Mouse (Mus musculus) liver, embryonic 12.5 days (tissue): ENCODE results near the gene Adam12. TPM values are rescaled to one million over a fixed set of nuclear protein-coding genes. Genes with fewer than 3 reads are reported as not detected.

Experiments
- ATAC-seq: fragments of 200-750 bp; cut with Nextera tagmentation; 2 replicates; pipeline ENCODE4 v1.8.0; 2017; ENCODE audit warnings: moderate number of reproducible peaks, mild to moderate bottlenecking, moderate library complexity
- H3K27ac ChIP-seq: fragments of 300-500 bp; sonication (generic); 2 replicates; pipeline ENCODE4 v1.5.1; 2016; ENCODE audit warnings: mild to moderate bottlenecking
- H3K27me3 ChIP-seq: fragments of 300-500 bp; sonication (generic); replicated peaks from 2 replicates; pipeline ENCODE4 v1.6.1; 2016; ENCODE audit warnings: mild to moderate bottlenecking, moderate library complexity
- H3K36me3 ChIP-seq: fragments of 300-500 bp; sonication (generic); 2 replicates; pipeline ENCODE4 v1.6.1; 2016; ENCODE audit warnings: mild to moderate bottlenecking, moderate library complexity
- H3K4me1 ChIP-seq: fragments of 300-500 bp; sonication (generic); 2 replicates; pipeline ENCODE4 v1.6.1; 2016
- H3K4me2 ChIP-seq: fragments of 300-500 bp; sonication (generic); 2 replicates; pipeline ENCODE4 v1.6.1; 2016; ENCODE audit warnings: mild to moderate bottlenecking, moderate library complexity
- H3K4me3 ChIP-seq: fragments of 300-500 bp; sonication (generic); 2 replicates; pipeline ENCODE4 v1.5.1; 2016; ENCODE audit warnings: mild to moderate bottlenecking, moderate library complexity
- H3K9ac ChIP-seq: fragments of 300-500 bp; sonication (generic); 2 replicates; pipeline ENCODE4 v1.6.1; 2016; ENCODE audit warnings: mild to moderate bottlenecking, moderate library complexity
- H3K9me3 ChIP-seq: fragments of 300-500 bp; sonication (generic); replicated peaks from 2 replicates; pipeline ENCODE4 v1.6.1; 2016; ENCODE audit warnings: mild to moderate bottlenecking, moderate library complexity
- WGBS: fragments of 180-500 bp; shearing (Covaris S2); methylation state at CpG from one replicate; pipeline ENCODE4 v1.1.7; 2016; ENCODE audit not compliant: insufficient replicate concordance; 5-methylcytosine and 5-hydroxymethylcytosine counted together
- polyA plus RNA-seq: library from polyadenylated mRNA; unstranded; fragments of >200 nt; fragmentation: Nextera tagmentation; extraction: Ambion mirVana; gene quantifications from 2 replicates; pipeline ENCODE4 v1.2.1, GENCODE M21; 2016

Adam12 gene
- polyA plus RNA-seq, 1 experiment from 2014 or later = 6.5 TPM

- WGBS = 46% methylated on average over 2 of the region's 2 CpGs
- H3K9ac ChIP-seq = no peak overlapping the region
- no peak for ATAC-seq
- H3K36me3 ChIP-seq = no peaks in the 10 kb centered on the region
- no peak overlapping the region for H3K4me3 ChIP-seq
- no peaks in the 10 kb centered on the region for H3K4me1 ChIP-seq
- H3K27ac ChIP-seq = no peak overlapping the region
- H3K27me3 ChIP-seq = no peaks in the 10 kb centered on the region
- no peak overlapping the region for H3K4me2 ChIP-seq
- H3K9me3 ChIP-seq = no peaks in the 10 kb centered on the region
These were observed 179.5 kb downstream of the Adam12 start for GRCm38 (mm10) chr7:134052486-134052885.

- Histone ChIP-seq H3K27ac (no peak overlapping the region), H3K9ac (no peak overlapping the region), H3K4me3 (no peak overlapping the region), H3K4me2 (no peak overlapping the region), H3K36me3 (no peaks in the 10 kb centered on the region), H3K4me1 (no peaks in the 10 kb centered on the region), H3K27me3 (no peaks in the 10 kb centered on the region), H3K9me3 (no peaks in the 10 kb centered on the region)
- no peak for ATAC-seq
- WGBS = 50% methylated on average over 1 of the region's 1 CpGs
These were observed 181.6 kb downstream of the Adam12 start for GRCm38 (mm10) chr7:134050371-134050770.

GRCm38 (mm10) chr7:134046376-134046775, 185.6 kb downstream of the Adam12 start:
- no peaks in the 10 kb centered on the region for H3K27me3 ChIP-seq
- no peak for ATAC-seq
- H3K9ac ChIP-seq = no peak overlapping the region
- no peak overlapping the region for H3K4me3 ChIP-seq
- H3K36me3 ChIP-seq = no peaks in the 10 kb centered on the region
- no peaks in the 10 kb centered on the region for H3K4me1 ChIP-seq
- H3K27ac ChIP-seq = no peak overlapping the region
- 73% methylated on average over 3 of the region's 3 CpGs for WGBS
- H3K4me2 ChIP-seq = no peak overlapping the region
- no peaks in the 10 kb centered on the region for H3K9me3 ChIP-seq

- ATAC-seq = no peak
- no peaks in the 10 kb centered on the region for H3K27me3 ChIP-seq
- no peaks in the 10 kb centered on the region for H3K4me1 ChIP-seq
- no peak overlapping the region for H3K9ac ChIP-seq
- no peak overlapping the region for H3K4me2 ChIP-seq
- H3K4me3 ChIP-seq = no peak overlapping the region
- H3K9me3 ChIP-seq = no peaks in the 10 kb centered on the region
- no peaks in the 10 kb centered on the region for H3K36me3 ChIP-seq
- no peak overlapping the region for H3K27ac ChIP-seq
These were observed 188.4 kb downstream of the Adam12 start for GRCm38 (mm10) chr7:134043576-134043975.

GRCm38 (mm10) chr7:134042614-134043013, 189.3 kb downstream of the Adam12 start:
- Histone ChIP-seq H3K4me1 (no peaks in the 10 kb centered on the region), H3K4me3 (no peak overlapping the region), H3K9me3 (no peaks in the 10 kb centered on the region), H3K27ac (no peak overlapping the region), H3K9ac (no peak overlapping the region), H3K36me3 (no peaks in the 10 kb centered on the region), H3K27me3 (no peaks in the 10 kb centered on the region), H3K4me2 (no peak overlapping the region)
- ATAC-seq = no peak

- no peak overlapping the region for H3K27ac ChIP-seq
- H3K4me1 ChIP-seq = peaks cover 6% of the 10 kb centered on the region; the same call in 1 of the 2 replicates
- no peaks in the 10 kb centered on the region for H3K27me3 ChIP-seq
- no peaks in the 10 kb centered on the region for H3K36me3 ChIP-seq
- no peaks in the 10 kb centered on the region for H3K9me3 ChIP-seq
- no peak for ATAC-seq
- H3K9ac ChIP-seq = no peak overlapping the region
- WGBS = 71% methylated on average over 2 of the region's 2 CpGs
- no peak overlapping the region for H3K4me3 ChIP-seq
- no peak overlapping the region for H3K4me2 ChIP-seq
These were observed 198.0 kb downstream of the Adam12 start for GRCm38 (mm10) chr7:134033939-134034338.

- no peak; the same call in 1 of the 2 replicates for ATAC-seq
- H3K4me1 ChIP-seq = peaks cover 6% of the 10 kb centered on the region; the same call in 1 of the 2 replicates
- H3K9ac ChIP-seq = no peak overlapping the region
- H3K9me3 ChIP-seq = no peaks in the 10 kb centered on the region
- no peak overlapping the region for H3K27ac ChIP-seq
- no peak overlapping the region for H3K4me2 ChIP-seq
- no peaks in the 10 kb centered on the region for H3K36me3 ChIP-seq
- no peaks in the 10 kb centered on the region for H3K27me3 ChIP-seq
- WGBS = 38% methylated on average over 6 of the region's 6 CpGs
- no peak overlapping the region for H3K4me3 ChIP-seq
These were observed 199.0 kb downstream of the Adam12 start for GRCm38 (mm10) chr7:134032959-134033366.

- H3K36me3 ChIP-seq = no peaks in the 10 kb centered on the region
- WGBS = 76% methylated on average over 6 of the region's 6 CpGs
- no peaks in the 10 kb centered on the region for H3K27me3 ChIP-seq
- no peak overlapping the region for H3K9ac ChIP-seq
- no peaks in the 10 kb centered on the region for H3K9me3 ChIP-seq
- H3K4me3 ChIP-seq = no peak overlapping the region
- H3K4me1 ChIP-seq = peaks cover 6% of the 10 kb centered on the region; the same call in 1 of the 2 replicates
- no peak overlapping the region for H3K27ac ChIP-seq
- ATAC-seq = no peak
- no peak overlapping the region for H3K4me2 ChIP-seq
These were observed 200.2 kb downstream of the Adam12 start for GRCm38 (mm10) chr7:134031787-134032186.

GRCm38 (mm10) chr7:134031256-134031655, 200.7 kb downstream of the Adam12 start:
- Histone ChIP-seq H3K27me3 (no peaks in the 10 kb centered on the region), H3K9me3 (no peaks in the 10 kb centered on the region)

GRCm38 (mm10) chr7:134028281-134028830, 203.6 kb downstream of the Adam12 start:
- H3K9ac ChIP-seq = no peak overlapping the region
- no peak overlapping the region for H3K27ac ChIP-seq
- no peak overlapping the region for H3K4me3 ChIP-seq
- ATAC-seq = no peak
- H3K9me3 ChIP-seq = no peaks in the 10 kb centered on the region
- no peak overlapping the region for H3K4me2 ChIP-seq
- H3K36me3 ChIP-seq = no peaks in the 10 kb centered on the region
- H3K4me1 ChIP-seq = peaks cover 6% of the 10 kb centered on the region; the same call in 1 of the 2 replicates
- H3K27me3 ChIP-seq = no peaks in the 10 kb centered on the region
- WGBS = 68% methylated on average over 7 of the region's 7 CpGs

More at GRCm38 (mm10) chr7:134031256-134031655, 200.7 kb downstream of the Adam12 start:
- H3K4me2 ChIP-seq = no peak overlapping the region
- H3K36me3 ChIP-seq = no peaks in the 10 kb centered on the region
- no peak overlapping the region for H3K9ac ChIP-seq
- no peak overlapping the region for H3K27ac ChIP-seq
- peaks cover 6% of the 10 kb centered on the region; the same call in 1 of the 2 replicates for H3K4me1 ChIP-seq
- 67% methylated on average over 2 of the region's 2 CpGs for WGBS
- no peak overlapping the region for H3K4me3 ChIP-seq
- no peak for ATAC-seq

GRCm38 (mm10) chr7:134027020-134027415, 204.9 kb downstream of the Adam12 start:
- Histone ChIP-seq H3K9me3 (no peaks in the 10 kb centered on the region), H3K9ac (no peak overlapping the region), H3K4me1 (peaks cover under 1% of the 10 kb centered on the region; the same call in 1 of the 2 replicates), H3K27me3 (no peaks in the 10 kb centered on the region), H3K36me3 (no peaks in the 10 kb centered on the region), H3K4me3 (no peak overlapping the region), H3K4me2 (no peak overlapping the region), H3K27ac (peak overlapping the region; percentile 32; the same call in 1 of the 2 replicates)
- 57% methylated on average over 5 of the region's 5 CpGs for WGBS
- ATAC-seq = no peak

GRCm38 (mm10) chr7:134026200-134027019, 205.5 kb downstream of the Adam12 start:
- H3K36me3 ChIP-seq = no peaks in the 10 kb centered on the region
- H3K4me2 ChIP-seq = no peak overlapping the region
- no peak for ATAC-seq
- WGBS = 61% methylated on average over 16 of the region's 16 CpGs
- H3K4me3 ChIP-seq = no peak overlapping the region
- H3K9me3 ChIP-seq = no peaks in the 10 kb centered on the region
- H3K9ac ChIP-seq = no peak overlapping the region
- H3K27me3 ChIP-seq = no peaks in the 10 kb centered on the region
- no peaks in the 10 kb centered on the region for H3K4me1 ChIP-seq
- peak overlapping the region; percentile 32; the same call in 1 of the 2 replicates for H3K27ac ChIP-seq
